Mouse (Mus musculus) G1E (cell line): ENCODE results near the gene Arhgef25.

Experiments
- CTCF ChIP-seq: IDR thresholded peaks from 2 replicates; pipeline ENCODE4 v1.5.1; 2012; ENCODE audit warnings: low read depth, low read length, inconsistent platforms, mixed read lengths
- GATA1 ChIP-seq: IDR thresholded peaks from 2 replicates; pipeline ENCODE4 v1.6.1; 2012; ENCODE audit warnings: borderline replicate concordance, low read length, inconsistent platforms, mixed read lengths
- GATA2 ChIP-seq: IDR thresholded peaks from 2 replicates; pipeline ENCODE4 v1.6.1; 2012; ENCODE audit warnings: low read depth, low read length, inconsistent platforms, borderline replicate concordance
- POLR2AphosphoS5 ChIP-seq: IDR thresholded peaks from 2 replicates; pipeline ENCODE4 v1.6.1; 2012; ENCODE audit warnings: low read depth, low read length, inconsistent platforms; ENCODE audit not compliant: insufficient replicate concordance

DNA sequence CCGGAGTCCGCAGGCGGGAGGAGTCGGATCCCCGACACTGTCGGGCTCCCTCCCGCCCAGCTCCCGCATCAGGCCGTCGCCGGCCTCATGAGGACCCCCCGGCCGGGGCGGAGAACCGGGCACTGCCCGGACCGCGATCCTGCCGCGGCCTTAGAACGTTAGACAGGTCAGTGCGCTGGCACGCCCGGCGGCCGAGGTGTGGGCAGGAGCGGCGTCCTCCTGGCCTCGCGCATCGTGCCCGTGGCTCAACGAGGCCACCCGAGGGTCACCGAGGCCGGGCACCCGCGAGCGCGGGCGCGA, 24.6 kb downstream of the Arhgef25 start:
- TF ChIP-seq CTCF: no peak
- no peak for TF ChIP-seq GATA1
- TF ChIP-seq POLR2AphosphoS5: no peak
- no peak for TF ChIP-seq GATA2
